In the genomic region with DNA sequence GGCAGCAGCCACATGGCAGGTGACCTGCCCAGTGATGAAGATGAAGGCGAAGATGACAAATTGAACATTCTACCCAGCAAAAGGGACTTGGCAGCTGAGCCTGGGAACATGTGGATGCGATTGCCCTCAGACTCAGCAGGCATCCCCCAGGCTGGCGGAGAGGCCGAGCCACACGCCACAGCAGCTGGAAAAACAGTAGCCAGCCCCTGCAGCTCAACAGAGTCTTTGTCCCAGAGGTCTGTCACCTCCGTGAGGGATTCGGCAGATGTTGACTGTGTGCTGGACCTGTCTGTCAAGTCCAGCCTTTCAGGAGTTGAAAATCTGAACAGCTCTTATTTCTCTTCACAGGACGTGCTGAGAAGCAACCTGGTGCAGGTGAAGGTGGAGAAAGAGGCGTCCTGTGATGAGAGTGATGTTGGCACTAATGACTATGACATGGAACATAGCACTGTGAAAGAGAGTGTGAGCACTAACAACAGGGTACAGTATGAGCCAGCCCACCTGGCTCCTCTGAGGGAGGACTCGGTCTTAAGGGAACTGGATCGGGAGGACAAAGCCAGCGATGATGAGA, we compare ENCODE assay signal across 9 mouse cellular contexts. TPM values are rescaled to one million over a fixed set of nuclear protein-coding genes. Genes with fewer than 3 reads are reported as not detected.
DNase-seq lines count a peak whose midpoint lies in the region; ATAC-seq lines count a peak whose summit lies in the region.
"Had no signal": no experiment of that assay in that cellular context is flagged by ENCODE, and none has a peak within 500 bp of the region (broad histone marks: within the 10 kb centered on the region; RNA-seq: fewer than 3 reads in every experiment).

No protein-coding gene starts in this region.

- 18% methylated on average over 12 of the region's 12 CpGs for WGBS in hindbrain, embryonic 13.5 days

- no peaks in the 10 kb centered on the region for H3K27me3 ChIP-seq in hindbrain, embryonic 13.5 days

- DNase-seq in heart, adult 11 months = peak; percentile 80
- DNase-seq in heart, adult 8-10 months (ENCODE audit: low spot score) = no peak
- peak; percentile 66 for DNase-seq in embryo, embryonic 9.5 days (ENCODE audit: extremely low spot score)
- peak; percentile 72 for DNase-seq in neural tube, embryonic 10.5 days (ENCODE audit: extremely low spot score, low spot score)
- DNase-seq in adrenal gland, postnatal 4 days (ENCODE audit: low spot score in 2 of 2) = no peak
- DNase-seq in adrenal gland, postnatal 36 days = no peak
- DNase-seq in urinary bladder, adult 2 months (ENCODE audit: low spot score) = no peak
- DNase-seq: heart, postnatal 4 days had no signal

- H3K4me2 ChIP-seq in hindbrain, embryonic 13.5 days = peak overlapping the region; percentile 54

- peak overlapping the region; percentile 67 for H3K9ac ChIP-seq in hindbrain, embryonic 13.5 days

- peak overlapping the region; percentile 83 for H3K27ac ChIP-seq in hindbrain, embryonic 13.5 days

- peak overlapping the region; percentile 76 for H3K4me3 ChIP-seq in hindbrain, embryonic 13.5 days

- no peaks in the 10 kb centered on the region for H3K9me3 ChIP-seq in hindbrain, embryonic 13.5 days

- peaks cover 65% of the 10 kb centered on the region for H3K4me1 ChIP-seq in hindbrain, embryonic 13.5 days (replicated peaks)

- H3K36me3 ChIP-seq in hindbrain, embryonic 13.5 days = peaks cover 11% of the 10 kb centered on the region

- ATAC-seq in hindbrain, embryonic 13.5 days (ENCODE audit: low FRiP score) = peak; percentile 21; the same call in 1 of the 2 replicates

RNA-seq across cellular contexts. Expression of a gene that starts 5.5 kb away (rescaled TPM):
- total RNA-seq in heart, adult 8-10 months (2022) = 10 to 100 TPM; 53.3 to 57.6 (median 54.3) TPM
- polyA plus RNA-seq in hindbrain, embryonic 13.5 days (2015; fragmentation: Nextera tagmentation; extraction: Ambion mirVana) = 11.5 and 14.2 TPM in 2 replicates
- total RNA-seq in adrenal gland, postnatal 4 days (2021) = 10 to 100 TPM; 32.3 to 36.5 TPM
- total RNA-seq in adrenal gland, postnatal 36 days (2021) = 10 to 100 TPM; 21.2 to 24.1 TPM
- 11.9 and 27.0 TPM in 2 replicates for polyA plus RNA-seq in urinary bladder, adult 2 months (2012; rRNA removed)

Comparison
In these comparisons a context has a peak if more than half of its experiments do, and no peak if none do; other contexts are left out.
1. DNase-seq: peak in heart, adult 11 months (single experiment), embryo, embryonic 9.5 days (single experiment) and neural tube, embryonic 10.5 days (single experiment); none in heart, adult 8-10 months (single experiment), adrenal gland, postnatal 4 days (0 of 2), adrenal gland, postnatal 36 days (0 of 2) and urinary bladder, adult 2 months (single experiment).